Mouse (Mus musculus): ENCODE data around the gene Gm3238.
"Not testable (repeated sequence)": the region's sequence is repeated elsewhere in the genome, so short reads cannot be mapped to it uniquely, and the experiment has no call there.

Gm3238 gene

GRCm38 (mm10) chr10:77771225-77771624 is at the start of gene Gm3238:
Gene Gm3238, minus strand, starts transcription at chr10:77771325.
- DNase-seq (ENCODE audit: low read depth) = not testable (repeated sequence)

GRCm38 (mm10) chr10:77819203-77819602 is 48.1 kb upstream of the Gm3238 start:
- no peak for DNase-seq (ENCODE audit: low read depth)

- DNase-seq (ENCODE audit: low read depth) = no peak
Observed at GRCm38 (mm10) chr10:77818523-77818922, 47.4 kb upstream of the Gm3238 start.

- no peak for DNase-seq (ENCODE audit: low read depth)
Observed at GRCm38 (mm10) chr10:77815514-77815913, 44.4 kb upstream of the Gm3238 start.

GRCm38 (mm10) chr10:77814382-77814781 is 43.3 kb upstream of the Gm3238 start, which contains the start of gene Gm2696:
Gene Gm2696, plus strand, starts transcription at chr10:77814682.
- DNase-seq (ENCODE audit: low read depth) = no peak

GRCm38 (mm10) chr10:77811743-77812142 is 40.6 kb upstream of the Gm3238 start, which contains the start of gene Gm9507:
Gene Gm9507, minus strand, starts transcription at chr10:77811843.
- DNase-seq (ENCODE audit: low read depth) = no peak

GRCm38 (mm10) chr10:77804095-77804494 is 33.0 kb upstream of the Gm3238 start:
- DNase-seq (ENCODE audit: low read depth) = no peak

GRCm38 (mm10) chr10:77798921-77799508 is 27.9 kb upstream of the Gm3238 start, which contains the start of gene Gm19668:
Gene Gm19668, minus strand, starts transcription at chr10:77799133.
- no peak for DNase-seq (ENCODE audit: low read depth)

GRCm38 (mm10) chr10:77798164-77798920 is 27.2 kb upstream of the Gm3238 start:
- not testable (repeated sequence) for DNase-seq (ENCODE audit: low read depth)

- DNase-seq (ENCODE audit: low read depth) = no peak
Observed at GRCm38 (mm10) chr10:77797677-77798076, 26.6 kb upstream of the Gm3238 start.

GRCm38 (mm10) chr10:77794976-77795375 is 23.9 kb upstream of the Gm3238 start, which contains the start of gene Gm9639:
Gene Gm9639, minus strand, starts transcription at chr10:77795076.
- DNase-seq (ENCODE audit: low read depth) = no peak

- no peak for DNase-seq (ENCODE audit: low read depth)
Observed at GRCm38 (mm10) chr10:77788621-77789020, 17.5 kb upstream of the Gm3238 start.

- DNase-seq (ENCODE audit: low read depth) = not testable (repeated sequence)
Observed at GRCm38 (mm10) chr10:77787876-77788275, 16.8 kb upstream of the Gm3238 start, which contains the start of gene Gm7137. Gene Gm7137, minus strand, starts transcription at chr10:77788200.

GRCm38 (mm10) chr10:77783396-77783795 is 12.3 kb upstream of the Gm3238 start:
- not testable (repeated sequence) for DNase-seq (ENCODE audit: low read depth)

- not testable (repeated sequence) for DNase-seq (ENCODE audit: low read depth)
Observed at GRCm38 (mm10) chr10:77782442-77782841, 11.3 kb upstream of the Gm3238 start, which contains the start of gene Gm3250. Gene Gm3250, minus strand, starts transcription at chr10:77782542.

- not testable (repeated sequence) for DNase-seq (ENCODE audit: low read depth)
Observed at GRCm38 (mm10) chr10:77776844-77777243, 5.7 kb upstream of the Gm3238 start, which contains the start of gene Gm7138. Gene Gm7138, minus strand, starts transcription at chr10:77776944.

GRCm38 (mm10) chr10:77772142-77772541 is 1.0 kb upstream of the Gm3238 start:
- not testable (repeated sequence) for DNase-seq (ENCODE audit: low read depth)

GRCm38 (mm10) chr10:77769727-77770126 is 1.4 kb downstream of the Gm3238 start:
- no peak for DNase-seq (ENCODE audit: low read depth)

GRCm38 (mm10) chr10:77759582-77759981 is 11.5 kb downstream of the Gm3238 start, which contains the start of gene Gm3233:
Gene Gm3233, minus strand, starts transcription at chr10:77759682.
- DNase-seq (ENCODE audit: low read depth) = not testable (repeated sequence)

- DNase-seq (ENCODE audit: low read depth) = no peak
Observed at GRCm38 (mm10) chr10:77753448-77753847, 17.7 kb downstream of the Gm3238 start.

- not testable (repeated sequence) for DNase-seq (ENCODE audit: low read depth)
Observed at GRCm38 (mm10) chr10:77752312-77752711, 18.8 kb downstream of the Gm3238 start.

- not testable (repeated sequence) for DNase-seq (ENCODE audit: low read depth)
Observed at GRCm38 (mm10) chr10:77751254-77751653, 19.9 kb downstream of the Gm3238 start, which contains the start of gene Gm9736. Gene Gm9736, minus strand, starts transcription at chr10:77751354.

GRCm38 (mm10) chr10:77750686-77751085 is 20.4 kb downstream of the Gm3238 start:
- not testable (repeated sequence) for DNase-seq (ENCODE audit: low read depth)
